Mouse (Mus musculus) mesoderm, embryonic 11.5 days (tissue): ENCODE results near the gene Tmc1.
A peak's percentile ranks its signal among the peaks of the same experiment; 100 is the strongest.

Experiments
- DNase-seq: peaks from one replicate; pipeline ENCODE4 v3.0.0-alpha.2; 2012; ENCODE audit warnings: low read depth, low spot score

Tmc1 gene

DNA sequence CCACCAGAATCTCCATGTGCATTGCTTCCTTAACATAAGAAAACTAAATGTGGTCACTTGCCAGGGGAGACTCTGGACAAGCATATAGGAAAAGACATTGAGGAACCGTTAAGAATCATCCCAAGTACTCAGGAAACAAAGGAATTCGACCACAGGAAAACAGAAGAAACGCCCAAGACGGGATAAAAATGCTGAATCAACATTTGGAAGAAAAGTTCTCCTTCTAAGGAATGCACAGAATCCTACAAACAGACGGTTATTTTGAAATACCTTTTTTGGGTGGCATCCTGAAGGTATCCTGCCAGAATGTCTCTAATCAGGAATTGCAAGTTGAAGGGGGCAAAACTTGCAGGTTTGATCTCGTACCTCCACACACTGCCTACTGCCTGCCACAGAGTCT, at the start of gene Tmc1:
Gene Tmc1 (minus strand): TSS at position 329 of the 400 bp plus-strand sequence.
- DNase-seq = no peak

DNA sequence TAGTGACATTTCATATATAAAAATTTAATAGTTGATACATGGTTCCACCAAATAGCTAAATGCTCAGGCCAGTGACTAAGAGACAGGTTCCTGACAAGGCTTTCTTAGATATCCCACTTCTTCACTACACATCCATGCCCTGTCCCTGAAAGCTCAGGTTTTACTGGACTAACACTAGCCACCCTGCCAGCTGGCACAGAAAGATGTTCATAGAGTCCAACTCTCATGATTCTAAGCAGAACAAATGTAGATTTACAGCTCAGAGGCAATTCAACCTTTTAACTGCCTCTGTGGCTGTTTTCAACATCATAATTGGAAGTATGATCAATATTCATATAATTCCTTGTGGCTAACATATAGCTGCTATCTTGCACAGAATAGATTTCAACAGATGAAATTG, 47.5 kb upstream of the Tmc1 start:
- no peak for DNase-seq

DNA sequence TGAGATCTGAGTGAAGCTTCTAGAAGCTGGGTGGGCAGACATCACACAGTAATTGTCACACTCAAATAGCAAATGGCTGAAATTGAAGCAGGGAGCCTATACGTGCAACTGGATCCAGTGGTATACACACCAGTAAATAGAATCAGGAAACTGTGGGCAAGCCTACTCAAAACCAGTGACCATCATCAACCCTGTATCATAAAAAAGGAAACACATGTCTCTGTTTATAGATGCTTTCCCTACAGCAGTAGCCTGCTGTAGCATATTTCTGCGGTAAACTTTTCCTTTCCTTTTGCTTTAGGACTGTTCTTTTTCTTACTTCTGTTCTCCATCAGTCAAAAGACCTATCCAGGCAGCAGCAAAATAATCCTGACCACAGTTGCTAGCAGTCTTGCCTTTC, 25.2 kb upstream of the Tmc1 start:
- DNase-seq = no peak

DNA sequence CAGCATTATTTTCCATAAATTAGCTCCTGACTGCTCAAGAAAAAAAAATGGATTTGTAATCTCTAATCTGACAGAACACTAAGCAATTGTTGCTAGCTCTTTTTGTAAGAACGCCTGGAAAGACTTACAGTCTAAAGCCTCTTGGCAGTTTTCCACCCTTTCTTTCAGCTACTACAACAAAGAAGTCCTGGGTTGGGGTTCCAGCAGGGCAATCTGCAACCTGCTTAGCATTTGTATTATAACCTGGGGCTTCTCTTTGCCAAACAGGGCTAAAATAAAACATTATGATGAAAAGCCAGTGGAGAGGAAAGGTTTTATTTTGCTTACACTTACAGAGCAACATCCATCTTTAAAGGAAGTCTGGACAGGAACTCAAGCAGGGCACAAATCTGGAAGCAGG, 24.1 kb upstream of the Tmc1 start:
- no peak for DNase-seq

DNA sequence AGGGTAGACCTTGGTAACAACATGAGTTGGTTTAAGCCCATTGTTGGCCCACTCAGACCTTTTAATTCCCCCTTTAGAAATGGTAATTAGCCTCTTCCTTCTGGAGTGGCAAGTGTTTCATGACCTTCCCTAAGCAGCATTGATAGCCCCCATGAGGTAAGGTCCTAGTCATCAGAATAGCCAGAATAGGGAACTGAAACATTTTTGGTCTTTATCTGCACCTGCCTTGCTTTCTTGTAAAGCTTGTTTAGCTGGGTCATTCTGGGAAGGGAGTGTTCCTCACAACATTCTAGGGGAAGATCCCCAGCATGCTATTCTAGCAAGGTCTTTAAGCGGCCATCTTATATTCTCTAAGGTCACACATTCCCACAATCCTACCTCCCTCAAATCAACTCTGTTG, 17.9 kb upstream of the Tmc1 start:
- DNase-seq = no peak

DNA sequence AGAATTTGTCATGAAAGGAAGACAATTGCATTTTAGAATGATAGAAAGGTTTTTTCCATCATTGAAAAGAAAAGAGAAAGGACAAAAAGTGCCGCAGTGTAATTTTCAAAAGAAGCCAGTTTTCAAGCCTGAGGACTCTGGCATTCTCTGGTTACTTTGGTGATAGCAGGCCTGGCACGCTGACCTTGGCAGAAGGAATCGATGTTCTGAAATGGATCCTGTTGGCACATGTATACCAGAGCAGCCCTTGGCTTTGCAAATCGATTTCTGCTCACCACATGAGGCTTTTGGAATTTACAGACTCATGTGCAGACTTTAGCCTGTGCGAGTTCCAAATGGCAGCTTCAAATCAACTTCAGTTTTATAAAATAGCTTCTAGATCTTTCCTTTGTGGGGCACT, 813 bp upstream of the Tmc1 start:
- no peak for DNase-seq

DNA sequence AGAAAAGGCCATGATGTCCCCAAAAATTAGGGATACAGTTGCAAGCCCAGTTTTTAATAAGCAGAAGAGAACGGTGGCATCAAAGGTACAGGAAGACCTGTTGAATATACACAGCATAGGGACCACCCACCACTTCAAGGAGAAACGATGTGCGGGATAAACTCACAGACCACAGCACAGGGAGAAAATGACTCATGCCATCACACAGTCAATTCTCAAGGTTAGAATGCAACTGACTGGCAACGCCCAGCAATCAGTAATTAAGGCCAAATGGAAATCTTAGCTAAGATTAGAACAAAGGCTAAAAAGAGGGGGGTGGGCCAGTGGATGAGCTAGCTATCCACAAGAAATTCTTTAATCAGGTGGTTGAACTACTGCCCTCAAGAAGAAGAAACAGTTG, 9.6 kb downstream of the Tmc1 start:
- DNase-seq = no peak

DNA sequence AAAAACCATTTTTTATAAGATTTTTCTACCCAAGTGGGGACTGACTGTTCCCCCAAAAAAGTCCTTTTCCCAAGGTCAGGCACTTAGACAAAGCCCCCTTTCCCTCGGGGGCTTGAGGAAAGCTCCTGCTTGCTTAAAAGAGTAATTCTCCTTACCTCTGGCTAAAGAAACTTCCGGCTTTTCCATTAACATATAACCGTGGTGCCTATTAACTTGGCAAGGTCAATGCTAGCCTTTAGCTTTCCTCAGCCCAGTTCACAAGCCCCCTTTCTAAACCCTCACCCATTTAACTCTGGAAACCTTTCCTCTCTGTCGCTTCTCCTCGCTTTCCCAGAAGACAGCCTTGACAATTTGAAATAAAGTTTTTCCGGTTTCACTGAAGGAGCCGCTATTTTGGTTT, 29.7 kb downstream of the Tmc1 start:
- DNase-seq = no peak

DNA sequence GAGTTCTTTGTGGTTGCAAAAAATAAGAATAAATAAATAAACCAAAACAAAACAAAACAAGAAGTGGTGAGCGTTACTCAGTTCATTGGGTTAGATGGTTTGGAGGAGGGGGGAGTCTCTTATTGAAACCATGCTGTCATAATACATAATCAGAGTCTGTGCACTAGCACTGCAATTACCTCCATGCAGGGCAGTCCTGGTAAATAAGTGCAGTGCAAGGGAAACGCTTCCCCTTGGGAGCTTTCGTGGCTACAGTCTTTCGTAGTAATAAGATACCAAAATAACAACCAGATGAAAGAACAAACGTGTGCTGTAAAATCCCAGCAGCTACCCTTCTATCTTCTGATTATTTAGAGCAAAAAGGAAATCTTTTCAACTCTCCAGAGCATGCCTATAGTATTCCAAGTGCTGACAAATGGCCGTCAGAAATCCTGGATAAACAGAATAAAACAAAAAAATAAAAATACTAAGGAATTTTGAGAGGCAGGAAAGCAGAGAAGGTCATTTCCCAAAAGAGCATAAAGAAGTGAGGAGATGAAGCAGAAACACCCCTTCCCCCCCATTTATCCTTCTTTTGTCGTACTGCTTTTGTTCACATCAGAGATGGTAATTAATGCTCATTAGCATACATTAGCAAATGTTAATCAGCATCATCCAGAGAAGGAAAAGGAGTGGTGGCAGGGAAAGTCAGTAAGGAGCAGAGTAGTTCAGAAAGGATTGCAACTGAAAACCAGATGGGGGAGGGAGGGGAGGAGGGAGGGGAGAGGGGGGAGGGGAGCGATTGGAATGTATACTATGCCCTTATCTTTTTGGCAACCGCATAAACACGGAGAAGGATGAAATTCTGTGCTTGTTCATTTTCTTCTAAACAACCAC, 30.4 kb downstream of the Tmc1 start:
- peak; percentile 17 for DNase-seq

DNA sequence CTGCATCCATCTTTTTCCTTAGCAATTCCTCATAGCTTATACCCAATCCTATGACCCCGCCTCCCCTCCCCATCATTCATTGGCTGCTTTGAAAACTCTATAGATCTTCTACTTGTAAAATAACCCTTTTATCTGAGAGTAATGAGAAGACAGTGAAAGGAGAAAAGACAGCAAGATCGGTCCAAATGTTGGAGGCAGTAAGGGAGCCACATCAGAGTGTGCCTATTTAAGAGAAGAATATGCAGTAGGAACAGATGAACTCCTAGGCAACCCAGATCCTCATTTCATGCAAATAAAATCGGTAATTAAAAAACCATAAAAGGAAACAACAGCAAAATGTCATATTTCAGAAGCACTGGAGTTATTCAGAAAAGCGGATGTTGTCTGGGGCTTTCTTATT, 35.8 kb downstream of the Tmc1 start:
- no peak for DNase-seq

DNA sequence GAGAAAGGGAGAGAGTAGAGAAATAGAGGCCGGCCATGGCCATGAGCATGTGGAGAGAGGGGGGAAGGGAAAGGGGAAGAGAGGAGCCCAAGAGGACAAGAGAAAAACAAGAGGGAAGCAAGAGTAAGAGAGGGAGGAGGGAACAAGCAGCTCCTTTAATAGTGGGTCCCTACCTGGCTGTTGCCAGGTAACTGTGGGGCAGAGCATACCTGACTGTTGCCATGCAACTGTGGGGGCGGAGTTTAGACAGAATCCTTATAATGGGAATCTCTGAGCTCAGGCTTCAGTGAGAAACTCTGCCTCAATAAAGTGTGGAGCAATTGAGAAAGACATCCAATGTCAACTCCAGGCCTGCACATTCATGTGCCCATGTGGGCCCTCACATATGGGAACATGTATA, 38.9 kb downstream of the Tmc1 start:
- no peak for DNase-seq

DNA sequence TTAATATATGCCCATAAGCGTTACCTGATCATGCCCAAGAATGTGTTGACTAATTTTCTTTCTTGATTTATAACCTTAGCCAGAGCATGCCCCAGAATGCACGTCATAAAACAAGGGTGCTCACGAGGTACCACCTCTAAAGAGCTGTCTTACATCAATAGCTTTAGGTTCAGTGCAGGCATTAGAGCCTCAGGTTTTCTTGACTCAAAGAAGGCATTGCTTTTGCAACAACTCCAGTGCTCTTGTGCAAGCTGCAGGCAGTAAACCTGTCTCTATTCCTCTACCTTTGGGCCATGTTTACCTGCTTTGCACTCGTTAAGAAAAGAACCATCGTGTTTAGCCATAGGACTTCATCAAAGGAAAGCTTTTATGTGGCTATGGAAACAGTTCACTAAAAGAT, 43.6 kb downstream of the Tmc1 start:
- DNase-seq = no peak

DNA sequence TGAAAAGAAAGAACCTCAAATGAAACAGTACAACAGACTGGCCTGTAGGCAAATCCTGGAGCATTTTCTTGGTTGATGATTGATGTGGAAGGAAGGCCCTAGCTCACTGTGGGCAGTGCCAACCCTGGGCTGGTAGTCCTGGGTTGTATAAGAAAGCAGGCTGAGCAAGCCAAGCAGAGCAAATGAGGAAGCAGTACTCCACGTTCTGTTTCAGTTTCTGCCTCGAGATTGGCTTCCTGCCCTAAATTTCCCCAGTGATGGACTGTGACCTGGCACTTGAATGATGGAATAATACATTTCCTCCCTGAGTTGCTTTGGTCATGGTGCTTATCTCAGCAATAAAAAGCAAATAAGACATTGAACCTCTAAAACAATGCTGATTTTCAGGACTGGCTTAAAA, 72.8 kb downstream of the Tmc1 start:
- no peak for DNase-seq

DNA sequence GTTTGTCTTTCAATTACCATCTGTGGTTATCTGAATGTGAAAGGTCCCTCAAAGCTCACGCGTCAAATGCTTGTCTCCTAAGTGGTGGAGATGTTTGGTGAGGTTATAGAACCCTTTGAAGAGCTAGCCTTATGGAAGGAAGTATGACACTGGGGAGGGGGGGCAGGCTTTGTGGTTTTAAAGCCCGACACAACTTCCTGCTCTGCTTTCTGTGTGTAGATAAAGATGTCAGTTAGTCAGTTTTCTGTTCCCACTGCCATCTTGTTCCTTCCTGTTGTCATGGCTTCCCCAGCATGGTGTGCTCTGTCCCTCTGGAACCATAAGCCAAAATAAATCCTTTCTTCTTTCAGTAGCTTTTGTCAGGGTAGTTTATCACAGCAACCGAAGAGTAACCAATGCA, 78.1 kb downstream of the Tmc1 start:
- no peak for DNase-seq

DNA sequence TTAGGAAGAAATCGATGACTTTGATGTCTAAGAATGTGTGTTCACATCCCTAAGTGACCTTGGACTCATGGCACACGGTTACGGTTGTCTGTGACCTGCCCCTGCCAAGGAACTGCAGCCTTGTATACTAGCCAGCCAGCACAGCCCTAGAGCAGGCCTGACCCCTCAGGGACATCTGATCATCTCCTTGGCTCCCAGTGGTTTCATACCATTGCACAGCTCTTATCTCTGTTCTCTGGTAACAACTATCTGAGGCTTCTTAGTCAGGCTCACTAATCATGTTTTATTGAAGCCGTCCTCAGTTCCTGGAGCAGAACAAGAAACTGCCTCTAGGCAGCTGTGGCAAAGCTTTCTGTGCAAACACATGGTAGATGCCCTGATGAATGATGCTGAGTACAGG, 92.2 kb downstream of the Tmc1 start:
- DNase-seq = no peak

DNA sequence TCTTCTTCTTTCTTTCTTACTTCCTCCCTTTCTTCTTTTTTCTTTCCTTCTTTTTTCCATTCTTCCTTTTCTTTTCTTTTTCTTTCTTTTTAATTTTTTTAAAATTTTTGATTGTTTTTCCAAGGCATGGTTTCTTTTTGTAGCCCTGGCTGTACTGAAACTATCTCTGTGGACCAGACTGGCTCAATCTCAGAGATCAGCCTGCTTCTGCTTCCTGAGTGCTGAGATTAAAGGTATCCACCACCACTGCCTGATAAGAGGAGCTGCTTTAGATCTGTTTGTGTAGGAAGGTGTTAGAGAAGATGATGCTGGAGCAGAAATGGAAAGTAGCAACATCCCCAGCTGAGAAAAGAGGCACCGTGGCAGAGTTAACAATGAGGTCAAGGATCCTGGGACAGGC, 93.7 kb downstream of the Tmc1 start:
- no peak for DNase-seq

DNA sequence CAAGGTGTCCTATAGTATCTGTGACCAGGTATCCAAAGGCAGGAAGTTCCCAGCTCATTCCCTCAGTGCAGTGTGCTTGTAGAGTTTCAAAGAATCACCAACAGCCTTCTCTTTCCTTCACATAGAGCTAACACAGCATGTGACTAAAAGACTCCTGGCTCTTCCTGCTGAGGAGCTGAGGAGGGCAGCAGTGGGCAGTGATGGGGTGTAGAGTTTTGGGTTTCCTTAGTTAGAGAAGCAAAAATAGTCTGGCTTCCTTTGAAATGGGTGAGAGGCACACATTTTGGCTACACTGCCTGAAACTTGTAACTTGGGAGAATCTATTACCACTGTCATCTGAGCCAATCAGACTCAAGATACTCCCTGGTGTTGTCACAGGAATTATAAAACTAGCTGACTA, 96.2 kb downstream of the Tmc1 start:
- no peak for DNase-seq

DNA sequence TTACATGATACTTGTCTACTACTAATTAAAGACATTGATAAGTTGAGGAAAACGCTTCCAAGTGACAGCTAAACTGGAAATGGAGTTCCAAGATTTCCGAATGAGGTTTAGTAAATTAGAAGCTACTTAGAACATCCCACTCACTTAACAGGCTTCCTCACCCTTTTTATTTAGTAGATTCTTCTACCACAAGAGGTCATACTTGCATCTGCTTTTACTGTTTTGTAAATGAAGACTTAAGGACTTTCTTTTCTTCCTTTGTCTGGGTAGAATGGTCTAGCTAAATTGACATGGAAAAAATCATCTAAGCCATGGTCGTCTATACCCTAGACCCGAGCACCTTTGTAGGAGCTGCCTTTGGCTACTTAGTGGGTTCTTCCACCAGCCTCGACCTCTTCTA, 105.1 kb downstream of the Tmc1 start:
- no peak for DNase-seq

DNA sequence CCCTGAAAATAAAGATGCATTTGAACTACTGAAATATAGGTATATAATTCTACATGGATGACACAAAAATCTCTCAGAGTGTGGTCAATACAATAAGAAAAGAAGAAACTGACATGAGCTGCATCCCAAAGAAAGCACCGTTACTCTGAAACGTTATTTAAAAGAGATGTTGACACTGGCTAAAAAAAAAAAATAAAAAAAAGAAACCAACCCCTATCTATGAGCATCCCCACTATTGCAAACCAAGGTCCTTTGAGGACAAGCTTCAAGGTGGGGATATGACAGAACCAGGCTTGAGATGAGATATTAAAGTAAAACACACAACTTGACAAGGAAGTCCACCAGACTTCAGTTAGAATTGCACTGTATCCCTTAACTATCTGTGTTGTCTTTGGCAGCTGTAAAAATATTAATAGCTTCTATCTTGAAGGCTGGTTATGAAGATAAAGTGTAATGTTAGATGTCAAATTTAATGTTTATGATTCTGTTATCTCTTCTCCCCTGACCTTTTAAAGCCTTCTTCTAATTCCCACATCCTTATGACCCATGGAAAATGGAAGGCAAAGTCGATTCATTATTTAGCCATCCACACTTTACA, 106.4 kb downstream of the Tmc1 start:
- DNase-seq = no peak

DNA sequence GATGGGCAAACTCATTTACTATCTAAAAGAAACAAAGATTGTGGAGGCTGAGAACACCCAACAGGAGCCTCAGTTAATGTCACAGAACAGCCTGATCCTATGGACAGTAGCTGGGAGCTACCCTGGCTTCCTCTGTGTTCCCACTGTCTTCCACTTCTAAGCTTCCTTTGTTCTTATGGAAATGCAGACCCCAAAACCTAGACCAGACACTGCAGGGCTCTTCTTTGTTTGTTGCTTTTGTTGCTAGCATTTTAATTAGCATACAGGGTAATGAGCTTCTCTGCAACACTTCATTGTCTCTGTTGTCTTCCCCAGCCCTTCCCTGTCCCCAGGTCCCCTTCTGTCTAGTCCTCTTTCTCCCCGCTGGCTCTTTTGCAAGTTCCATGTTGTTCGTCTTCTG, 116.6 kb downstream of the Tmc1 start:
- DNase-seq = no peak

DNA sequence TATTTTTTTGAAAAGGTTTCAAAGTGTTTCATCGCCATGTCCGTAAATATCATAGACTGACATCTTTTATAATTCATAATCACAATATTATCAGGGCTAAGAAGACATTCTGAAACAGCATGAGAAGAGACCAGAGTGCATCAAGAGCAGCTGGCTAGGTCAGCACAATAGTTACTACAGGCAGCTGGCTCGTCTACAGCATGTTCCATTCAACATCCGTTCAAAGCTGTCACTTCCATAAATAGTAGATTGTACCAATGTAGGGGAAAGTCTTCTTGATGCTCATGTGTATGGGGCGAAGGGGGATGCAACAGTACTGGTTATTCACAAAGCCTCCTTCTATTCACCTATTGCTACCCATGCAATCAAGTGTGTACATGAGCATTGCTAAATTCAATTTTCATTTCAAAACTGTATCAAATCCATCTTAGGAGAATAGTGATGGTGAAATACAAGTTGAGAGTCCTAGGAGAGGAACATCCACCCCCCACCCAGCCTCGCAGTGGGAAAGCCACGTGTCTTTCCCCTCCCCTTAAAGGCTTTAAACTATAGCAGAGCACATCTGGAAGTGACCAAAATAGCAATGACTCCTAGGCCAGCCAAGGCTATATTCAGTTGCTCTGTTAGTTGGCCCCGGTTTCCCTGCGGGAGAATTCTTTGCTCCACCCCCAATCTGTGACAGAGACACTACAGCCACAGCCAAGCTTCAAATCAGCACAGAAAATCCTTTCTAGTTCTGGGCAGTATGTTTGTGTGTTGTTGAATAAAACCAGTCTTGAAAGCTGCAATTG, 117.8 kb downstream of the Tmc1 start:
- DNase-seq = no peak

DNA sequence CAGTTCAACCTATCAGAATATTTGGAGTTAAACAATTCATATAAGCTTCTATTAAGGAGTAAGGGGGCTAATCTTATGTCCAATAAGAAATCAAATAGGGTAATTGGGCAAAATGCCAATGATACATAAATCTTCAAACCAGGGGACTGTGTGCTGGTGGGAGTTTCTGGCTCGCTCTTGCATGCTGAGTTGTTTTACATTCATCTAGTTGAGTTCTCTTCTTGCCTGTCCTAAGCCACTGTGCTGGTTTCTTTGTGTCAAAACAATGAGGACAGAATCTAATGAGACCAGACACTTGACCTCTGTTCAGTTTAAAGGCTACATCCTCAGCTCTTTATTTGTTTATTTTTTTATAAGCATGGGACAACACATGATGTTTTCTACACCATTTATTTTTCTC, 119.1 kb downstream of the Tmc1 start:
- no peak for DNase-seq

DNA sequence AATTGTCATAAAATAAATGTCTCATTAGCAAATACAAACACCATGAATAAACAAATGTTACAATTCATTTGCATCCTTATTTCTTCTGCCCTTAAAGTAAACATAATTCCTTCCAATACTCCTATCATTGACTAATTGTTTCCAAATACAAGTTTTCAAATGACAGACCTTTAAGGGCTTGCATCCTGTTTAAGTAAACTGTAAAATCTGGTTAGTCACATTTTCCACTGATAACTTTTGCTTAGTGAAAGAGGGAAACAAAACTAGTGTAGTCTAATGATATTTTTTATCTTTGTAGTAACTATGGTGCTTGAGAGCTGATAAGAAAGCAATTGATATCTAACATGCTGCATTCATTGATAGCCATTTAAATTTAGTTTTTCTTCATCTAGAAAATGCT, 154.5 kb downstream of the Tmc1 start:
- DNase-seq = no peak
